Mouse (Mus musculus) liver, adult (tissue): ENCODE results near the gene Lyzl4.
A peak's percentile ranks its signal among the peaks of the same experiment; 100 is the strongest.

Experiments
- GATA4 ChIP-seq: IDR thresholded peaks from 2 replicates; pipeline ENCODE4 v1.6.1; 2014; ENCODE audit warnings: mild to moderate bottlenecking, low read length; ENCODE audit not compliant: insufficient replicate concordance

The Lyzl4 gene

GRCm38 (mm10) chr9:121642001-121642400, at the start of gene Lyzl4:
Gene Lyzl4, minus strand, starts transcription at chr9:121642096.
- no peak for TF ChIP-seq GATA4

- TF ChIP-seq GATA4: no peak
Measured at GRCm38 (mm10) chr9:121690734-121691133, 48.8 kb upstream of the Lyzl4 start.

- TF ChIP-seq GATA4: no peak
Measured at GRCm38 (mm10) chr9:121690200-121690651, 48.3 kb upstream of the Lyzl4 start.

- no peak for TF ChIP-seq GATA4
Measured at GRCm38 (mm10) chr9:121684702-121685101, 42.8 kb upstream of the Lyzl4 start.

- TF ChIP-seq GATA4: no peak
Measured at GRCm38 (mm10) chr9:121682037-121682680, 40.3 kb upstream of the Lyzl4 start.

- no peak for TF ChIP-seq GATA4
Measured at GRCm38 (mm10) chr9:121681191-121681590, 39.3 kb upstream of the Lyzl4 start.

GRCm38 (mm10) chr9:121679549-121679948, 37.7 kb upstream of the Lyzl4 start:
- TF ChIP-seq GATA4: no peak

- TF ChIP-seq GATA4: 0 out of 2 replicates have a peak, but pooled peaks have one; percentile 29
Measured at GRCm38 (mm10) chr9:121677476-121677875, 35.6 kb upstream of the Lyzl4 start.

- no peak; the same call in 1 of the 2 replicates for TF ChIP-seq GATA4
Measured at GRCm38 (mm10) chr9:121677069-121677468, 35.2 kb upstream of the Lyzl4 start.

GRCm38 (mm10) chr9:121675556-121675955, 33.7 kb upstream of the Lyzl4 start:
- TF ChIP-seq GATA4: no peak

- no peak for TF ChIP-seq GATA4
Measured at GRCm38 (mm10) chr9:121675011-121675410, 33.1 kb upstream of the Lyzl4 start.

GRCm38 (mm10) chr9:121673716-121674115, 31.8 kb upstream of the Lyzl4 start:
- no peak for TF ChIP-seq GATA4

GRCm38 (mm10) chr9:121672311-121672710, 30.4 kb upstream of the Lyzl4 start:
- TF ChIP-seq GATA4: peak; percentile 82; the same call in 1 of the 2 replicates

- no peak for TF ChIP-seq GATA4
Measured at GRCm38 (mm10) chr9:121671300-121671699, 29.4 kb upstream of the Lyzl4 start.

GRCm38 (mm10) chr9:121669348-121669791, 27.5 kb upstream of the Lyzl4 start:
- no peak for TF ChIP-seq GATA4

GRCm38 (mm10) chr9:121667822-121668221, 25.9 kb upstream of the Lyzl4 start:
- no peak for TF ChIP-seq GATA4
